Mouse (Mus musculus): ENCODE measurements around the gene Abi2. TPM values are rescaled to one million over a fixed set of nuclear protein-coding genes. Genes with fewer than 3 reads are reported as not detected.

The Abi2 gene
- total RNA-seq, 2 experiments from 2014 or later: 361 to 368 TPM

DNA sequence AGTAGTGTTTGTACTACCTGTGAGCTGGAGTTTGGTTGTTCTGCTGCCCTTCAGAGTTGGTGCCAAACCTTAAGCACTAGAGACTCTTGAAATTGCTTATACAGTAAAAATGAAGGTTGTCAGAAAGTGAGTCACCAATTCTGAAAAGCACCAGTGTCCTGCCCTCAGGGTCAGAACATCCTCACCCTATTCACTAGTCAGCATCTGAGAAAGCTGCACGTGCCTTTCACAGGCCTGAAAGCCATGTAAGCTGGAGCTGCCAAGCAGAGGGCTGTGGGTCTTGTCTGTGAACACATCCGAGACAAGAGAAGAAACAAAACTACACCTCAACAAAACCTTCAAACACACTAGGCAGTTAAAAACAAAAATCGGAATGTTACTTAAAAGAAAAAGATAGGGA lies 76.2 kb downstream of the Abi2 start:
- no peak for DNase-seq (ENCODE audit: low spot score in 2 of 2)

GRCm38 (mm10) chr1:60488635-60489034 lies 79.2 kb downstream of the Abi2 start:
- no peak for DNase-seq (ENCODE audit: low spot score in 2 of 2)

GRCm38 (mm10) chr1:60489660-60490059 lies 80.2 kb downstream of the Abi2 start:
- DNase-seq (ENCODE audit: low spot score in 2 of 2): no peak

DNA sequence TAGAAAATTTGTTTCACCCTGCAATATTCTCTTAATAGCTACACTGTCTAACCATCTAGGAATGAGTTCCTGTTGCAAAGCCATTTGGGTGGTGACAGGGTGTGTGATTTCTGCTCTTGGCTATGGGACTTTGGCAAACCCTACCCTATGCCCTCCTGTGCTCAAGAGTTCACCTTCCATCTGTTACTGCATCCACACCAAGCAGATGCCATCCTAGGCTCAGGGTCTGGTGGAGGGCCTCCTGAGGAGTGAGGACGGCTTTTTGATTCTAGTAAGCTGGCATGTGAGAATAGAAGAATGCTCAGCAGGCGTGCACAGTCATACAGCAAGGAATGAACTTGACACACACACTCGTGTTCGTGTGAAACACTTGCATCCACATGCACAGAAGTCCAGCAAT lies 81.1 kb downstream of the Abi2 start:
- DNase-seq (ENCODE audit: low spot score in 2 of 2): no peak

GRCm38 (mm10) chr1:60492404-60492803 lies 83.0 kb downstream of the Abi2 start:
- DNase-seq (ENCODE audit: low spot score in 2 of 2): no peak

- no peak for DNase-seq (ENCODE audit: low spot score in 2 of 2)
Measured at GRCm38 (mm10) chr1:60493421-60493820, 84.0 kb downstream of the Abi2 start.

- no peak for DNase-seq (ENCODE audit: low spot score in 2 of 2)
Measured at GRCm38 (mm10) chr1:60503456-60503855, 94.0 kb downstream of the Abi2 start.

DNA sequence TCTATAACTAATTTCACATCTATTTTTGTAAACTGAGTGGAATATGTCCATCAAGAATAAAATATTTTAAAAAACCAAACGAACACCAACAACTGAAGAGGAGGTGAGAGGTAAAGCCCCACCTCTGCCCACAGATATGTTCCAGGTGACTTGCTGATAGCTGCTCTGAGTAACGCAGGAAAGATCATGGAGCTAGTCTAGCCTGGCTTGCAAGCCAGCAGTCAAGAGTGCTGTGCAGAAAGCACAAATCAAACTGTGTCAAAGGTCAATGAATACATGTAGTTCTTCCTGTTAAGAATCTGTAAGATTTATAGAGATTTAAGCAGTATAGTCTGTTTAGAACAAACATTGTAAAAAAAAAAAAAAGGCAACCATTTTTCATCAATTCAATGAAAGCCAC lies 101.2 kb downstream of the Abi2 start:
- no peak for DNase-seq (ENCODE audit: low spot score in 2 of 2)

- DNase-seq (ENCODE audit: low spot score in 2 of 2): no peak
Measured at GRCm38 (mm10) chr1:60530107-60530506, 120.7 kb downstream of the Abi2 start.

DNA sequence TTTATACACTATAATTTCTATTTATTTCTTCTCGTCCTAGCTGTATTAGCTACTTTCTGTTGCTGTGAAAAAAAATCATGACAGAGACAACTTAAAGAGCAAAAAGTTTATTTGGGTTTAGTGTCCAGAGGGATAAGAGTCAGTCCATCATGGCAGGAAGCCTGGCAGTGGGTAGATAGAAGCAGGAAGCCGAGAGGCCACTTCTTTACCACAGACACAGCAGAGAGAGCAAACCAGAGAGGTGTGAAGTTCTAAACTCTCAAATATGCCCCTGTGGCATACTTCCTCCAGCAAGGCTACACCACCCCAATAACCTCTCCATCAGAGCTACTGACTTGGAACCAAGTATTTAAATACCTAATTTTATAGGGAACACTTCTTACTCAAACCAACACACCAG lies 121.2 kb downstream of the Abi2 start:
- no peak for DNase-seq (ENCODE audit: low spot score in 2 of 2)

Other genes with a start within 250 kb of the Abi2 start
- gene Nbeal1, start 229.0 kb upstream of the Abi2 start, total RNA-seq (2021): 10 to 100 TPM; 20.2 to 23.9 TPM
- 10 to 100 TPM; 12.6 to 12.8 TPM for gene Cyp20a1, start 66.3 kb upstream of the Abi2 start, total RNA-seq (2021)
- 10 to 100 TPM; 80.2 to 82.9 TPM for gene Raph1, start 157.5 kb downstream of the Abi2 start, total RNA-seq (2021)

Data from layer of hippocampus, postnatal 14 days (tissue).